Mouse (Mus musculus) neural tube, embryonic 14.5 days (tissue): ENCODE data around the gene Cend1. TPM values are rescaled to one million over a fixed set of nuclear protein-coding genes. Genes with fewer than 3 reads are reported as not detected.
A peak's percentile ranks its signal among the peaks of the same experiment; 100 is the strongest.

Experiments used
- ATAC-seq: fragments of 200-750 bp; cut with Nextera tagmentation; 2 replicates; pipeline ENCODE4 v1.8.0; 2017; ENCODE audit warnings: low read depth, mild to moderate bottlenecking, moderate TSS enrichment, moderate library complexity
- H3K27ac ChIP-seq: fragments of 300-500 bp; sonication (generic); 2 replicates; pipeline ENCODE4 v1.5.1; 2014; ENCODE audit warnings: low read depth, mild to moderate bottlenecking, control low read depth, low read length, moderate library complexity, mixed read lengths
- H3K27me3 ChIP-seq: fragments of 300-500 bp; sonication (generic); 2 replicates; pipeline ENCODE4 v1.6.1; 2014; ENCODE audit warnings: low read length; ENCODE audit not compliant: control insufficient read depth, insufficient read depth
- H3K36me3 ChIP-seq: fragments of 300-500 bp; sonication (generic); 2 replicates; pipeline ENCODE4 v1.6.1; 2014; ENCODE audit warnings: low read length, mixed read lengths; ENCODE audit not compliant: control insufficient read depth, insufficient read depth
- H3K4me1 ChIP-seq: fragments of 300-500 bp; sonication (generic); 2 replicates; pipeline ENCODE4 v1.6.1; 2014; ENCODE audit warnings: low read length; ENCODE audit not compliant: control insufficient read depth, insufficient read depth
- H3K4me2 ChIP-seq: fragments of 300-500 bp; sonication (generic); 2 replicates; pipeline ENCODE4 v1.6.1; 2014; ENCODE audit warnings: mild to moderate bottlenecking, low read depth, low read length, control low read depth
- H3K4me3 ChIP-seq: fragments of 300-500 bp; sonication (generic); 2 replicates; pipeline ENCODE4 v1.5.1; 2014; ENCODE audit warnings: low read depth, low read length, control low read depth, mixed read lengths
- H3K9ac ChIP-seq: fragments of 300-500 bp; sonication (generic); replicated peaks from 2 replicates; pipeline ENCODE4 v1.6.1; 2014; ENCODE audit warnings: low read depth, mild to moderate bottlenecking, control low read depth, low read length, mixed read lengths
- H3K9me3 ChIP-seq: fragments of 300-500 bp; sonication (generic); 2 replicates; pipeline ENCODE4 v1.6.1; 2016; ENCODE audit warnings: low read length; ENCODE audit not compliant: control insufficient read depth
- WGBS: fragments of 180-500 bp; shearing (Covaris S2); extraction: QIAGEN DNeasy Blood & Tissue Kit; methylation state at CpG from one replicate; pipeline ENCODE4 v1.1.7; 2014; 5-methylcytosine and 5-hydroxymethylcytosine counted together
- polyA plus RNA-seq: library from polyadenylated mRNA; unstranded; fragments of >200 nt; fragmentation: Nextera tagmentation; extraction: Ambion mirVana; gene quantifications from 2 replicates; pipeline ENCODE4 v1.2.1, GENCODE M21; 2014

The Cend1 gene
- polyA plus RNA-seq, result 51.6 and 70.7 TPM in 2 replicates

- 2% methylated on average over 19 of the region's 19 CpGs for WGBS
- peaks cover 26% of the 10 kb centered on the region for H3K36me3 ChIP-seq
These were observed at the start of gene Cend1 for GRCm38 (mm10) chr7:141429310-141429709. Gene Cend1 (minus strand): TSS chr7:141429491.

GRCm38 (mm10) chr7:141478270-141478748, 49.0 kb upstream of the Cend1 start:
- Histone ChIP-seq H3K27ac (no peak overlapping the region), H3K9me3 (no peaks in the 10 kb centered on the region), H3K4me3 (no peak overlapping the region), H3K36me3 (no peaks in the 10 kb centered on the region), H3K4me1 (peaks cover 35% of the 10 kb centered on the region), H3K27me3 (peaks cover 4% of the 10 kb centered on the region; the same call in 1 of the 2 replicates), H3K4me2 (no peak overlapping the region), H3K9ac (no peak overlapping the region)
- 89% methylated on average over 5 of the region's 5 CpGs for WGBS
- ATAC-seq, result no peak

More at GRCm38 (mm10) chr7:141429310-141429709, at the start of gene Cend1:
- peak; percentile 76 for ATAC-seq
- Histone ChIP-seq H3K27ac (peak within 1 kb of the TSS; percentile 81), H3K9me3 (no peaks in the 10 kb centered on the region), H3K4me2 (peak within 1 kb of the TSS; percentile 88), H3K27me3 (no peaks in the 10 kb centered on the region), H3K4me3 (peak within 1 kb of the TSS; percentile 59), H3K4me1 (peaks cover 14% of the 10 kb centered on the region), H3K9ac (peak within 1 kb of the TSS; percentile 86)

GRCm38 (mm10) chr7:141477578-141478269, 48.4 kb upstream of the Cend1 start:
- H3K4me2 ChIP-seq, result no peak overlapping the region
- H3K4me1 ChIP-seq, result peaks cover 32% of the 10 kb centered on the region
- no peak overlapping the region for H3K27ac ChIP-seq
- H3K4me3 ChIP-seq, result no peak overlapping the region
- H3K36me3 ChIP-seq, result no peaks in the 10 kb centered on the region
- no peak for ATAC-seq
- WGBS, result 77% methylated on average over 4 of the region's 4 CpGs
- H3K9me3 ChIP-seq, result no peaks in the 10 kb centered on the region
- no peak overlapping the region for H3K9ac ChIP-seq
- peaks cover 4% of the 10 kb centered on the region; the same call in 1 of the 2 replicates for H3K27me3 ChIP-seq

DNA sequence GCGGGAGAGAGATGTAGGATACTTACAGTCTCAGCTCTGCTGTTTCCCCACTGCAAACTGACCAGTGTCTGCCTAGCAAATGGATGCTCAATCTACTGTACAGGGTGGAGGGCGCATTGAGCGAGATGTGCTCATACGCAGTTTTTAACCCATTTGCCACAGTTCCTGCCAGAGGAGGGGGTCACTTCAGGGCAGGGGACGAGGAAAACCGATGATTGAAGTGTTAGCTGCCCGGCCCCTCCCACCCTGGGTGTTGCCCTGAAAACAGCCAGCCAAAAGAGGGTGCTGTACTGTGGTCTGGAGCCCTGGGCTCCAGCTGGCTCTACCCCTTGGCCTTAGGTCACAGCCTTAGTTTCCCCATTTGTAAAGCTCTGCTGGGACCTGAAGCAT, 47.7 kb upstream of the Cend1 start:
- no peaks in the 10 kb centered on the region; the same call in 1 of the 2 replicates for H3K36me3 ChIP-seq
- H3K4me1 ChIP-seq, result peaks cover 27% of the 10 kb centered on the region
- H3K27ac ChIP-seq, result peak overlapping the region; percentile 23; the same call in 1 of the 2 replicates
- no peak overlapping the region for H3K9ac ChIP-seq
- H3K27me3 ChIP-seq, result no peaks in the 10 kb centered on the region
- ATAC-seq, result no peak
- H3K9me3 ChIP-seq, result no peaks in the 10 kb centered on the region
- H3K4me2 ChIP-seq, result no peak overlapping the region; the same call in 1 of the 2 replicates
- WGBS, result 18% methylated on average over 7 of the region's 7 CpGs
- H3K4me3 ChIP-seq, result no peak overlapping the region

DNA sequence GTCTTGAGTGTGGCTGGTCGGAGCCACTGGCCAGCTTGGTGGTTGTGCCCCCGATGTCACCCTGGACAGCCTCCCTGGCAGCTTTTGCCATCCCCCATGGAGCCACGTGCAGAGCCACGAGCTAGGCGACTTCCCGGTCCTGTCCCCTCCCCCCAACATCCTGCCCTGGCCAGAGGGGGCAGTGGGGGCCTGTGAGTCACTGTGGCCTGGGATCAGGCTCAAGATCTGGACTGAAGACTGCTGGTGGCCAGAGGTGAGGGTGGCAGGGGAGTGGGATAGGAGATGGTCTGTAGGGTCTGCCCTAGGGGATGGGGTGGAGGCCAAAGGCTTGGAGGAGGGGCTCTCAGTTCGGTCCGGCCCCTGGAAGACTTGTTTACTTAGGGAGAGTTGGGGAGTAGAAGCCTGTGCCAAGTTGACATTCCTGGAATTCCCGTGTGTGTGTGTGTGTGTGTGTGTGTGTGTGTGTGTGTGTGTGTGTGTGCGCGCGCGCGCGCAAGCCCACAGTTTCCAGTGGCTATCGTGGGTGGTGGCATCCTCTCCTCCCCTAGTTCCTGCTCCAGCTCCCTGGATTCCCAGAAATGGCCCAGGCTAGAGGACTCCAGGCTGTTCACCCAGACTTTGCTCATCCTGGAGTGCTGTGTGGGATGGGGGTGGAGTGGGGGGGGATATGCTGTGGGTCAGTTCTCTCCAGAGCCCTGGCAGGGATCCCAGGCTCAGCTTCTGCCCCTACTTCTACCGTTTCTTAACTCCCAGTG, 47.1 kb upstream of the Cend1 start:
- no peak; the same call in 1 of the 2 replicates for ATAC-seq
- Histone ChIP-seq H3K9me3 (no peaks in the 10 kb centered on the region), H3K27me3 (no peaks in the 10 kb centered on the region), H3K4me1 (peaks cover 23% of the 10 kb centered on the region), H3K27ac (peak overlapping the region; percentile 23; the same call in 1 of the 2 replicates), H3K4me3 (peak overlapping the region; percentile 68; the same call in 1 of the 2 replicates), H3K4me2 (peak overlapping the region; percentile 88), H3K36me3 (peaks cover 1% of the 10 kb centered on the region; the same call in 1 of the 2 replicates), H3K9ac (no peak overlapping the region)
- 6% methylated on average over 16 of the region's 17 CpGs for WGBS

DNA sequence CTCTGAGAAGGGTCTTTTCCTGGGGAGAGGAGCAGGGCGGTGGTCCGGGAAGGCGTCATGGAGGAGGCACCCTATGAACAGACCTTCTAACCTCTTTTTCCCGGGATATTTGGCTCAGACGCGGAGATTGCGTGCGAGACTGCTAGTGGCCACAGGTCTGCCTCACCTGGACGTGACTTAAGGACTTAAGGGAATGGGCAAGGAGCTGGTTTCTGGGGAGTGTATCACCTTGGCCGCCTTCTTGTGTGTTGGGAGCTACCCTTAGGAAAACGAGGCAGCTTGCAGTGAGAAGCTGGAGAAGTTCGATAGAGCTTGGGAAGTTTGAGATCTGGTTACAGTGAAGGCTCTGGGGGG, 46.5 kb upstream of the Cend1 start:
- Histone ChIP-seq H3K4me3 (peak overlapping the region; percentile 68), H3K9me3 (no peaks in the 10 kb centered on the region), H3K4me1 (peaks cover 19% of the 10 kb centered on the region), H3K27me3 (no peaks in the 10 kb centered on the region), H3K4me2 (peak overlapping the region; percentile 88), H3K36me3 (peaks cover 8% of the 10 kb centered on the region), H3K27ac (no peak overlapping the region), H3K9ac (peak overlapping the region; percentile 84; the same call in 1 of the 2 replicates)
- no peak; the same call in 1 of the 2 replicates for ATAC-seq
- 4% methylated on average over 11 of the region's 12 CpGs for WGBS

GRCm38 (mm10) chr7:141475011-141475804, 45.9 kb upstream of the Cend1 start, which contains the start of the genes Polr2l and Tspan4:
Gene Polr2l (minus strand): TSS chr7:141475132.
Gene Tspan4 (plus strand): TSS chr7:141475240.
- Histone ChIP-seq H3K27me3 (no peaks in the 10 kb centered on the region), H3K4me3 (peak within 1 kb of the TSS; percentile 68), H3K4me1 (peaks cover 19% of the 10 kb centered on the region), H3K4me2 (peak within 1 kb of the TSS; percentile 88), H3K9me3 (no peaks in the 10 kb centered on the region), H3K36me3 (peaks cover 12% of the 10 kb centered on the region), H3K9ac (peak within 1 kb of the TSS; percentile 84), H3K27ac (peak within 1 kb of the TSS; percentile 85)
- peak; percentile 80 for ATAC-seq
- WGBS, result under 1% methylated on average over 86 of the region's 87 CpGs

GRCm38 (mm10) chr7:141474160-141474559, 44.9 kb upstream of the Cend1 start:
- Histone ChIP-seq H3K27ac (no peak overlapping the region), H3K9ac (peak overlapping the region; percentile 84), H3K4me1 (peaks cover 27% of the 10 kb centered on the region), H3K27me3 (no peaks in the 10 kb centered on the region), H3K36me3 (peaks cover 17% of the 10 kb centered on the region), H3K4me3 (peak overlapping the region; percentile 68), H3K4me2 (peak overlapping the region; percentile 88), H3K9me3 (no peaks in the 10 kb centered on the region)
- ATAC-seq, result no peak
- WGBS, result 8% methylated on average over 5 of the region's 5 CpGs
